Mouse (Mus musculus) telencephalon, adult 2 months (tissue): ENCODE data around the gene Dusp22.

Source experiments
- DNase-seq: peaks from one replicate; pipeline ENCODE4 v3.0.0-alpha.2; 2011; ENCODE audit warnings: low read depth, low spot score

Dusp22 gene

GRCm38 (mm10) chr13:30659613-30660505 is at the start of gene Dusp22:
Gene Dusp22 (plus strand): TSS chr13:30659999.
- DNase-seq, result peak; percentile 72

DNA sequence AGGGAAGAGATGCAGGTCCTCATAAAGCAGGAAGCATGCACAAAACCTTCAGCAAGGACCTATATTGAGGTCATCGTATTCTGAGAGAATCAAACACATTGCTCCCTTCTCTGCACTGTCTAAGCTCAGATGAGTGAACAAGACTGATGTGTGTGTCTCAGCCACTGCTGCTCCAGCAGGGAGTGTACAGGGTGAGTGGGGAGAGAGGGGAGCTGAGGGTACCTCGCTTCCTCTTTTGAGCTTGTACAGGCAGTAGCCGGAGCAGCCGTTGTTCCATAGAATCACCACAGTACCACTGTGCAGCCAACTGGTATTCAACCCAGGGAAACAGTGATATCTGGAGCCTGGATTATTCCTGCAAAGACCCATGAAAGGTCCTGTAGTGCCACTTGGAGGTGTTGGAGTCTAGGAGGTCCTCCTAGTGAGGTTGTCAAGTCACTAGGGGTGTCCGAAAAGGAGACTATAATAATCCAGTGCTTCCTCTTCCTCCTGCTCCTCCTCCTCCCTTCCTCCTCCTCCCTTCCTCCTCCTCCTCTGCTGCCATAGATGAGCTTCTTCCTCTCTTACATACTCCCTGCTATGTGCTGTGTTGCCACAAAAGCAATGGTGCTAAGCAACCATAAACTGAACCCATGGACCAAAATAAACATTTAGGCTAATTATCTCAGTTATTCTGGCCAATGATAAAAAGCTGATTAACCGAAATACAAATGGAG is 47.6 kb upstream of the Dusp22 start:
- DNase-seq, result no peak

DNA sequence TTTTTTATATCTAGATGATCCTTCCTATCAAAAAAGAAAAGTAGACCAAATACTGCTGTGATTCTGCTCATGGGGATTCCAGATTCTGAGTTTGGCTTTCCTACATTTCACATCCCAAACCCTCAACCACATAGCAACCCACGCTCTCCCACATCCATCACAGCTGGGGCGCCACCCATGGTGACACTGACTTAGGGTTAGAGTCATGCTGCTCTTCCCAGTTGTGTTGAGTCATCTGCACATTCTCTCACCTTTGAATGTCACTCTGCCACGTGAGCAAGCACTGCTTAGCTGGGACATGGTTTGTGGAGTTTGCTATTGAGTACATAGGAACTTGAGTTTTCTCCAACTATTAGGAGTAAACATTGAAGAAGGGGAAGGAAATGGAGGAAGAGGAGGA is 40.1 kb upstream of the Dusp22 start:
- DNase-seq, result no peak

DNA sequence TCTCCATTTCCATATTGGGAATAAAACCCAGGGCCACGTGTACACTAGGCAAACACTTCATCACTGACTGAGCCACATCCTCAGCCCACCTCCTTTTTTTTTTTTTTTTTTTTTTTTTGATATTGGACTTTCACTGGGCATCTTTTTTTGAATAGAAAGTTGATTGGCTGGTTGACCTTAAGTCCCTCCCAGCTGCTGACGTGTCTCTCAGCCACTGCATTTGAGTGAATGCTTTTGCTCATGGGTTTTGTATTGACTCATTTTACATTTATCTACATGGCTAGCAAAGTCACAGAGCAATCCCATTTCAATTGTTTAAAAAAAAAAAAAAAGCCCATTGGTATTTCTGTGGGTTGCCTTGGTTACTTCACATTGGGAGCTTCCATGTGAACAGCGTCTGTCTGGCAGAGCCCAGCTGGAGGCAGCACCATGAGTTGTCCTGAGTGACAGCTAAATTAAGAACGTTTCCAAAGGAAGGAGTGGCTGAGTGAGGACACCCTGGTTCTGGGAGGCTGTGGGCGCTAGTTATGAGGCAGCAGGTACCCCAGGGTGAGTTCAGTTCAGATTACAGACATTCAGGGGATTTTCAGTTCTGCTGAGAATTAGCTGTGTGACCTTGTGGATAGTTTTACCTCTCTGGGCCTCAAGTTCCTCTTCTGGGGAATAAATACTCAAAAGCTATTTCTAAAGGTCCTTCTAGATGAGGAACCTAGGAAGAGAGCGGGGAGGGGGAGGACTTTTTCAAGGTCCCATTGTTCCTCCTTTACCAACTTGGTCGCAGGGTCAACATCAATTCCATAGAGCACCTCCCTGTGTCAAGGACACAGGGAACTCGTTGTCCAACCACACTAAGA is 31.4 kb upstream of the Dusp22 start:
- peak; percentile 57 for DNase-seq

DNA sequence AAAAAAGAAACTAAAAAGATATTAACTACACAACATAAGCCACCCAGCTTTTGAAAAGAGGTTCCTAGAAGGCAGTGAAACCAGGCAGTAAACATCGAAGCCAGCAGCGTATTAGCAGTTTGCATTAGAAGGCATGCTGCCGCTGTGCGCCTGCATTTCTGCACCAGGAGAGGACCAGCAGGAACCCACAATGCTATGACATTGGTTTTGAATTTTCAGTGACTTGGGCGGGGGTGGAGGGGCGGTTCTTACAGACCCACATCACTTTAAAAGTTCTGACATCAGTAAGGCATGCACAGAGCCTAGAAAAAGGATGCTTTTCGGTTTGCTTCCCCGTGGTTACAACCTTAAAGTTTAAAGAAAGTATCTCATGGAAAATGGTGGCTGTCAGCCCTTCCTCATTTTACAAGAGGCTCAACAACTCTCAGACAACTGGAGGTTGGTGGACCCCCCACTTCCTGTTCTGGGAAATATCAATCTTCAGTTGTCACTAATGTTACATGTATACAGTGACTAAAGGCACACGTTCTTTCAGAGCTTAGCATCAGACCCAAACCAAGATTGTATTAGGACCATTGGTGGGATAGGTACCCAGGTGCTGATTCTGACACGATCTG is 29.9 kb upstream of the Dusp22 start:
- no peak for DNase-seq

DNA sequence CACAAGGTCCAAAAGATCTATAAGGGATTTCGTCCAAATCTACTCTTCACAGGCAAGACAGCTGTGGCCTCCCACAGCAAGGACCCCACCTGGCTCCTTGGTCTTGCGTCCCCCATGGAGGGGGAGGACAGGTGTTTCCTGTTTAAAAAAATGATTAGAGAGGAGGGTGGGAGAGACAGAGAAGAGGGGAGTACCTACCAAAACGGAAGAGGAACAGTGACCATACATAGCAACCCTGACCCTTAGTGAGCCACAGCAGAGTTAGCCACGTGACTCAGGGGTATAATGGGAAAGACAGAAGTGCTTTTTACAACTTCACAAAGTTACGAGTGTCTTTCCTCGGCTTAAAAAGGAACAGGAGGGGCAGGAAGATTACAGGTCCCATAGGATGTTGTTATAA is 26.8 kb upstream of the Dusp22 start:
- no peak for DNase-seq

GRCm38 (mm10) chr13:30636453-30636852 is 23.3 kb upstream of the Dusp22 start:
- no peak for DNase-seq

- no peak for DNase-seq
These were observed 21.3 kb upstream of the Dusp22 start for GRCm38 (mm10) chr13:30638378-30639115.

- no peak for DNase-seq
These were observed 17.7 kb upstream of the Dusp22 start for GRCm38 (mm10) chr13:30642053-30642452.

DNA sequence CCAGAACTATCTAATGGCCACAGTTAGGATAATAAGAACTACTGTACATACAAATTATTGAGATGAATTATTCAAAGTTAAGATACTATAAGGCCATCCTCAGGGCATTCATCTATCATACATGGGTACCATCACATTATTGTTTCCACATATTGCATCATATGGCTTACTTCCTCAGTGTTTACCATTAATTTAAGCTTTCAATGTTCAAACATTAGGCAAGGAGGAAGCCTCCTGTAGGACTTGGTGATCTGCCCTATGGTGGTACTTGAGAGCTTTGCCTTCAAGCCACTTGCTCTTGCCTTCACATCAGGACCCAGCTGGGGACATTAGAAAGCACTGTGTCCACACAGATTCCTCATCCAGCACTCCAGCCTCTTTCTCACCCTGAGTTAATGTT is 11.3 kb upstream of the Dusp22 start:
- DNase-seq, result no peak

GRCm38 (mm10) chr13:30649197-30649596 is 10.6 kb upstream of the Dusp22 start:
- no peak for DNase-seq

DNA sequence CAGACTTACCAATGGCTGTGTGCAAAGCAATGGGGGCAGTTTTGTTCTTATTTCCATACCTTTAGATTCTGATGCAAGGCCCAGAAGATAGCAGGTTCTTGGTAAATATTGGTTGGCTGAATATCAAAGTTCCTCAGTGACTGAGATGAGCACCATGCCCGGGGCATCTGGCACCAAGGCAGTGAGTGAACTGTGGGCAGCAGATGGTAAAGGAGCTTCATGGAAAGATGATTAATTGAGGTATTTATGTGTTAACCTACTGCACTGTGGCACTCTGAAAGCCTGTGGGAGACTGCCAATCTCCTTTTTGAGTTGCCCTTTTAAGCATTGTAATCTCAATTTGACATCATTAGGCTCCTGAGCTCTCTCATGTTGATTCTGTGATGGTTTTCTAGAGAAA is 9.1 kb upstream of the Dusp22 start:
- no peak for DNase-seq

DNA sequence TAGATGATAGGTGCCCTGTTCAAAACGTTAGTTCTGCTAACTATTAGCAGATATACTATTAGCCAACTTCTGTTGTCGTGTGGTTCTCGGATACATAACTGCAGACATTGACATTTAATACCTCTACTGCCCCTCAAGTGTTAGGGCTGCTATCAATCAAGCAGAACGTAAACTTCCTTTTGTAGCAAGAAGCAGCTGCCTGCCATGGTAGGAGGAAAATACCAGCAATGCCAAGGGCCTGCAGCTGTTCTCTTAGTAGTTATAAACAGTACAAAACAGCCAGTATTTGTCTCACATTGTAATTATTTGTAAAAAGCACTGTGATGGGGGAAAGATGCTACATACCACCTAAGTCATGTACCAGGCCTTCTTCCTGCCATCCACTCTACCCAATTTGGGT is 6.7 kb upstream of the Dusp22 start:
- no peak for DNase-seq

DNA sequence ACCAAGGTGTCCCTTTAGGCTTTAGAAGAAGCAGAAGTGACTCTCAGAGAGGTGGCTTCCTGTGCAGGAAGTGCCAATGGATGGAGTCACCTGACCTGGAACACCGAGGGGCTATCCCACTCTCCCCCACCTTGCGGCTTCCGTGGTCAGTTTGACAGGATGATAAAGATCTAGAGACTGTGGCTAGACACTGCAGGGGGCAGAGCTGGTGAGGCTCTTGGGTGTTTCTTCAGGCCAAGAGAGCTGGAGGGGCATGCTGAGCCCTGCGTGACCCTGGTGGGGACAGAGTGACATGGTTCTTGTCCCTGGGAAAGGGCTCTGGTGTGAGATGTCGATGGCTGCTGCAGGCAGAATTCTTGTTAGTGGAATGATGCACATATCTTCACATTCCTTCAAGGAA is 5.3 kb upstream of the Dusp22 start:
- no peak for DNase-seq

- no peak for DNase-seq
These were observed 2.9 kb upstream of the Dusp22 start for GRCm38 (mm10) chr13:30656909-30657308.

- no peak for DNase-seq
These were observed 2.0 kb upstream of the Dusp22 start for GRCm38 (mm10) chr13:30657779-30658178.

DNA sequence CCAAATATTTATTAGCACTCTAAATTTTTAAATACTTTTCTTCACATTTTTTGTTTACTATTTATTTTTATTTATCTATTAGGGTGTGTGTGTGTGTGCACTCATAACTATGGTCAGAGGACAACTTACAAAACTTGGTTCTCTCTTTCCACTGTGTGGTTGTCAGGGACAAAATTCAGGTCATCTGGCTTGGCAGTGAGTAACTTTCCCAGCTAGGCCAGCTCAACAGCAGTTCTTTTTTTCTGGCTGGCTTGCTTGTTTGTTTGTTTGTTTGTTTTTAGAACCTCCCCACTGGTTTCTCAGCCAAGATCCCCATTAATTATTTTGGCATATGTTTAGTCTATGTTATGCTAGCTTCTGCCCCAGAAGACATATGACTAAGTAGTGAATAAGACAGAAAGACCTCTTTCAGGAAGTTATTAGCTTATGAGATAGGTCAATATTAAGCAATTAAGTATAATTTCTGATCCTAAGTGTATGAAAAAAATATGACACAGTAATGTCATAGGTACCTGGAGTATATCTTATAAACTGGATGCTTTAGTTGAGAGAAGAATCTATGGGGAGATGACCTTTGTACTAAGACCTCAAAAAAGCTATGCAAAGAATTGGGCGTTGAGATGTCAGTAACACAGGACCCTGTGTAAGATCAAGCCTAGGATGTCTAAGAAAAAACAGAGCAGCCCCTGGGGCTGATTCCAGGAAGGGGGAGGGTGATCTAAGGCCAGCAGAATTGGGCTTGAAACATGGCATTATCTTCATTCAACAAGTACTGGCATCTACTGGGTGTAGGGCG is 1.4 kb upstream of the Dusp22 start:
- no peak for DNase-seq

DNA sequence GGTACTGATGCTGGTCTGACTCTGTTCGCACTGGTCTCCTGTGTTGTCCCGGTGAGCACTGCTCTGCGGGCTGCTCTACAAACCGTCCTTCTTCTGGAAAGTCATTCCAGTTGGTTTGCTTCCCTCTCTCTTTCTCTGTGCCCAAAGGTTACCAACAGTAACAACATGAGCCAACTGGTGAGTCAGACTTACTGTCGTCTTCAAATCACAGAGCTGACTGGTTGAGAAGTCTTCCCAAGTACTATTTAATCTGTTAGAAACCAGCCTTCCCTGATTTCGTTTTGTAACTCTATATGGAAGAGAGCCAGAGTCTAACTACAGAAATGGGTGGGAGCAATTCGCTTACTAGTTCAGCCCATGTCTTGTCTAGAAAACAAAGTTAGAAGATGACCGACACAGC is 5.5 kb downstream of the Dusp22 start:
- peak; percentile 50 for DNase-seq

DNA sequence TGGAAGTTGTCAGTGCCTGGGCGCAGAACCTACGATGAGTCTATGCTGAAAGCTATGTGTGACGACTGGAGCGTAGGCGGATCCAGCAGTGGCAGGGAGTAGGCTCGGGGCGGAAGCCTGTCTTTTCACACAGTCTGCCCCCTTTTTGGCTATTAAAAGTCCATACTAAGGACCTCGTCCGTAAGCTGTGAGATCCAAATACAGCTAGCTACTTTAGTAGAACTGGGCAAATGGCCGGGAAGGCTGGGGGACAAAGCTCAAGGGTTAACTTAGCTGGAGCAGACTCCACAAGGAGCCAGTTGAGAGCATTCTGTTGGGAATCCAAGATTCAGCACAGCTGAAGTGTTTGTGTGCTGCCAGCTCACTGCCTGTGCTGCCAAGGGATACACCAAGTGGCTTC is 6.7 kb downstream of the Dusp22 start:
- peak; percentile 78 for DNase-seq

DNA sequence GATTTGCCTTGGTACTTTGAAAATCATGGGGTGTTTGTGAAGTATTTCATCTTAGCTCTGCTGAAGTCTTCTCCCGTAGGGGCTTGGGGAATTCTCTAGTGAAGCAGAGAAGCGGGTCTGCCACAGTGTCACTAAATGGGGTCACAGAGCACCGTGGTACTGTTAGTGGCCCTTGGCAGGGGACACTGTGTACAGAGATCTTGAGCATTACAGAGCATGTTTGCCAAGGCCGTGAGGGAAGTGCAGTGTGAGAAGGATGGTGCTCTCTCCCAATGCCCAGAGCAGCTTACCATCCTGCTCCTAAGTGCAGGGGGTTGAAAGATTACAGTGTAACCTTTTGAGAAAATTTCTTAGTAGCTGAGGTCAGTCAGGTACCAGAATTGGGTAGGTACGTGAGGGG is 8.5 kb downstream of the Dusp22 start:
- DNase-seq, result no peak
